Mouse (Mus musculus): Measurements from ENCODE around the gene Elp4. TPM values are rescaled to one million over a fixed set of nuclear protein-coding genes. Genes with fewer than 3 reads are reported as not detected.

Gene Elp4
- polyA plus RNA-seq, 1 experiment: 4.7 TPM

DNA sequence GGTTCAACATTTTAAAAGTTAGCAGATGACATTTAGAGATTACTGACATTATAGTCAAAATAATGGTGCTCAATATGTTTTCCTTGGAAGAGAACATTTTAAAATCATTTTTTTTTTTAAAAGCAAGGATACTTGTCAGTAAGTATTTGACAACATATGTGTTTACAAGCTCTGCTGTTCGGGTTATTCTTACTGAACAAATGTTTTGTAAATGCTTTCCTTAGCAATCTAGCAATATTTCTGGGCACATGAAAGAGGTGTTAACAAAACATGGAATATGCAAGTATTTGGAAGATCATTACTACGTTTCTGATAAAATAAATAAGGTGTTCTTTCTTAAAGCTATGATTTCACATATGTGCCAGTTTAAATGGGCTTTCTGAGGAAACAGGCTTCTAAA is 94.1 kb downstream of the Elp4 start:
- TF ChIP-seq POLR2A (IDR thresholded peaks at IDR 0.05; ENCODE audit: control insufficient read depth, extremely low read depth, insufficient read depth, low read length, poor library complexity) (no peak), CTCF (IDR thresholded peaks at IDR 0.05; ENCODE audit: borderline replicate concordance, control insufficient read depth, extremely low read depth, insufficient read depth, low read length, poor library complexity) (no peak)
- Histone ChIP-seq H3K4me3 (ENCODE audit: control insufficient read depth, insufficient read depth, low read length) (no peak overlapping the region), H3K36me3 (ENCODE audit: control insufficient read depth, insufficient read depth, low read length) (no peaks in the 10 kb centered on the region), H3K27ac (ENCODE audit: control insufficient read depth, insufficient read depth, low read length) (no peak overlapping the region), H3K4me1 (replicated peaks; ENCODE audit: control insufficient read depth, insufficient read depth, low read length) (no peaks in the 10 kb centered on the region; the same call in 1 of the 2 replicates), H3K27me3 (ENCODE audit: control insufficient read depth, insufficient read depth, low read length) (no peaks in the 10 kb centered on the region)
- WGBS: 93% methylated on average over 2 of the region's 2 CpGs
- no peak for DNase-seq

DNA sequence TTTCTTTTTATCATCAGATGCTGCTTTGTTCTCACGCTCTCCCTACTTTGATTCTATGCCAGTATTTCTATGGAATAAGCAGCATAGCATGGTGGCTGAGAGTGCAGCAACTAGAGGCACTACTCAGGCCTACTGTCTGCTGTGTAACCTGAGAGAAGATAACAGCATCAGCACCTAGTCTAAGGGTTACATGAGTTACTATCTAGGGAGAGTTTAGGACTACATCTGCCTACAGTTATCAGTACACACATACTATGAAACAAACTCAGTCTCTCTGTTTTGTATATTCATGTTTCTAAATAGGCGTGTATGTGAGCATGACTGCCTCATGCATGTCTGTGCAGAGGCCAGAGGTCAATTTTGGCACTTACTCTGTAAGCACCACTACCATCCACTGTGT is 97.8 kb downstream of the Elp4 start:
- 96% methylated on average over 2 of the region's 2 CpGs for WGBS
- no peak for DNase-seq
- TF ChIP-seq POLR2A (IDR thresholded peaks at IDR 0.05; ENCODE audit: control insufficient read depth, extremely low read depth, insufficient read depth, low read length, poor library complexity) (no peak), CTCF (IDR thresholded peaks at IDR 0.05; ENCODE audit: borderline replicate concordance, control insufficient read depth, extremely low read depth, insufficient read depth, low read length, poor library complexity) (no peak)

DNA sequence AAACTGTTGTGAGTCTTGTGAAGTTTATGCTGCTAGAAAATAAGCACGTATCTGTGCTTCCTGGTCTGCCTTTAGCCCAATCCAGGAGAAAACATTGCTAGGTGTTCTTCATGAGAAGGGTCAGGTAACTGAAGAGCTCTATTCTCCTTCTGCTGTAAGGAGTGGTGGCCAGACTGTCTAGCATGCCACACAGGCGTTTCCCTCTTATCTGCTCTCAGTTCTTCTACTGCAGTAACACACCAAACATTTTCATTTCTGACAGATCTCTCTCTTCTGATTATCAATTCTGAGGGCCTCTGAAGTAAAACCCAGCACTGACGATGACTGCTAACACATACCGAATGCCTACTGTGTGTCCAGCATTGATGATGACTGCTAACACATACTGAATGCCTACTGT is 98.3 kb downstream of the Elp4 start:
- TF ChIP-seq CTCF (IDR thresholded peaks at IDR 0.05; ENCODE audit: borderline replicate concordance, control insufficient read depth, extremely low read depth, insufficient read depth, low read length, poor library complexity) (no peak), POLR2A (IDR thresholded peaks at IDR 0.05; ENCODE audit: control insufficient read depth, extremely low read depth, insufficient read depth, low read length, poor library complexity) (no peak)
- no peaks in the 10 kb centered on the region for H3K27me3 ChIP-seq (ENCODE audit: control insufficient read depth, insufficient read depth, low read length)
- WGBS: 96% methylated on average over 4 of the region's 4 CpGs
- DNase-seq: no peak
- no peak overlapping the region for H3K4me3 ChIP-seq (ENCODE audit: control insufficient read depth, insufficient read depth, low read length)
- no peaks in the 10 kb centered on the region for H3K36me3 ChIP-seq (ENCODE audit: control insufficient read depth, insufficient read depth, low read length)
- H3K27ac ChIP-seq (ENCODE audit: control insufficient read depth, insufficient read depth, low read length): no peak overlapping the region
- no peaks in the 10 kb centered on the region for H3K4me1 ChIP-seq (replicated peaks; ENCODE audit: control insufficient read depth, insufficient read depth, low read length)

More for the DNA sequence above, 97.8 kb downstream of the Elp4 start:
- Histone ChIP-seq H3K4me1 (replicated peaks; ENCODE audit: control insufficient read depth, insufficient read depth, low read length) (no peaks in the 10 kb centered on the region), H3K36me3 (ENCODE audit: control insufficient read depth, insufficient read depth, low read length) (no peaks in the 10 kb centered on the region), H3K27ac (ENCODE audit: control insufficient read depth, insufficient read depth, low read length) (no peak overlapping the region), H3K27me3 (ENCODE audit: control insufficient read depth, insufficient read depth, low read length) (no peaks in the 10 kb centered on the region), H3K4me3 (ENCODE audit: control insufficient read depth, insufficient read depth, low read length) (no peak overlapping the region)

DNA sequence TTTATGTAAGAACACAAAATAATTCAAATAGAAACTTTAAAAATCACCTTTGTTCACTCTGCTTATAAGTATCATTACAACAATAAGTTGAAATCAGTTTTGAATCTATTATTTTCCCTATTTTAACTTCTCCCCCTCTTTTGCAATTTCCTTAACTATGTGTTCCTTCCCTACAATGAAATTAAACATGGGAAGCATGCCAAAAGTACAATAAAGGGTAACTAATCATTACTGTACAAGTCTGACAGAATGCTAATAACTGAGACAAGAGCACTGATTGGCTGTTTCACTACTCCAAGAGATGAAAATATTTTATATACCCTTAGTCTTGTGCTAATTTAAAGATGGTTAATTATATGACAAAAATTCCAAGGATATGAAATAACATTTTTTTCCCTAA is 99.2 kb downstream of the Elp4 start:
- no peaks in the 10 kb centered on the region for H3K36me3 ChIP-seq (ENCODE audit: control insufficient read depth, insufficient read depth, low read length)
- no peak overlapping the region for H3K4me3 ChIP-seq (ENCODE audit: control insufficient read depth, insufficient read depth, low read length)
- no peak for DNase-seq
- H3K27me3 ChIP-seq (ENCODE audit: control insufficient read depth, insufficient read depth, low read length): no peaks in the 10 kb centered on the region
- TF ChIP-seq CTCF (IDR thresholded peaks at IDR 0.05; ENCODE audit: borderline replicate concordance, control insufficient read depth, extremely low read depth, insufficient read depth, low read length, poor library complexity) (no peak), POLR2A (IDR thresholded peaks at IDR 0.05; ENCODE audit: control insufficient read depth, extremely low read depth, insufficient read depth, low read length, poor library complexity) (no peak)
- no peak overlapping the region for H3K27ac ChIP-seq (ENCODE audit: control insufficient read depth, insufficient read depth, low read length)
- H3K4me1 ChIP-seq (replicated peaks; ENCODE audit: control insufficient read depth, insufficient read depth, low read length): no peaks in the 10 kb centered on the region

DNA sequence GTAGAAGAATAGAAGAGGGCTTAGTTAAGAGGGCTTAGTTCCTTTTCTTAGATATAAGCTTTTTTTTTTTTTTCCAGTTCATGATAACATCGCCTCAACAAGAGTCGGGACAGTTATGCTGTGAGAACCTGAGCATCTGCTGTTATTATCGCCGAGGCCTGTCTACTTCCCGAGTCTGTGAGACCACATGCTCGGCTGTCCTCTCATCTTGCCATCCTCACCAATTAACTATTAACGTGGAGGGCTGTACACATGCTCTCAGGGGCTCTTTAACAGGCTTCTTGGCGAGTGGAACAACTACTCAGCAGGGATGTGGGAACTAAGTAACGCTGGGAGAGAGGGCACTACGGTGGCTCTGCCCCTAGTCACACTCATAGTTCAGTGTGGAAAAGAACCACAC is 99.9 kb downstream of the Elp4 start:
- 90% methylated on average over 10 of the region's 10 CpGs for WGBS
- TF ChIP-seq POLR2A (IDR thresholded peaks at IDR 0.05; ENCODE audit: control insufficient read depth, extremely low read depth, insufficient read depth, low read length, poor library complexity) (no peak), CTCF (IDR thresholded peaks at IDR 0.05; ENCODE audit: borderline replicate concordance, control insufficient read depth, extremely low read depth, insufficient read depth, low read length, poor library complexity) (no peak)
- Histone ChIP-seq H3K27ac (ENCODE audit: control insufficient read depth, insufficient read depth, low read length) (no peak overlapping the region), H3K27me3 (ENCODE audit: control insufficient read depth, insufficient read depth, low read length) (no peaks in the 10 kb centered on the region), H3K4me1 (replicated peaks; ENCODE audit: control insufficient read depth, insufficient read depth, low read length) (no peaks in the 10 kb centered on the region), H3K4me3 (ENCODE audit: control insufficient read depth, insufficient read depth, low read length) (no peak overlapping the region), H3K36me3 (ENCODE audit: control insufficient read depth, insufficient read depth, low read length) (no peaks in the 10 kb centered on the region)
- no peak for DNase-seq

DNA sequence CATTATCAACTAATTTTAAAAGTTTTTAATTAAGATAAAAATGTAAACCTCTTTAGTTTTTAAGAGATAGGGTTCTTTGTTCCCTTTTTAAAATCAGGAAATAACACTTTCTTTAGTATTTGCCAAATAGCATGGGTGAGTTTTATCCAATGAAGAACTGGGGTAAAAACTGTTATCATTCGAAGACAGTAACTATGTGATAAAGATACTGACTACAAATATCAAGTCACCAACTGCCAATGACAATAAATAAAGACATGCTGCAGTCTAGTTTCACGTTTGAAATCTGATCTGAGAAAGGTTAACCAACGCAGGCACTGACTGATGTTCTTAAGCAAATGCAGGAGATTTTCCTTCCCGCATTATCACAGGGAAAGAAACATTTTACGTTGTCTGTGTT is 100.9 kb downstream of the Elp4 start:
- DNase-seq: no peak
- TF ChIP-seq POLR2A (IDR thresholded peaks at IDR 0.05; ENCODE audit: control insufficient read depth, extremely low read depth, insufficient read depth, low read length, poor library complexity) (no peak), CTCF (IDR thresholded peaks at IDR 0.05; ENCODE audit: borderline replicate concordance, control insufficient read depth, extremely low read depth, insufficient read depth, low read length, poor library complexity) (no peak)
- no peaks in the 10 kb centered on the region for H3K4me1 ChIP-seq (replicated peaks; ENCODE audit: control insufficient read depth, insufficient read depth, low read length)
- H3K27ac ChIP-seq (ENCODE audit: control insufficient read depth, insufficient read depth, low read length): no peak overlapping the region
- no peaks in the 10 kb centered on the region for H3K36me3 ChIP-seq (ENCODE audit: control insufficient read depth, insufficient read depth, low read length)
- no peak overlapping the region for H3K4me3 ChIP-seq (ENCODE audit: control insufficient read depth, insufficient read depth, low read length)
- no peaks in the 10 kb centered on the region for H3K27me3 ChIP-seq (ENCODE audit: control insufficient read depth, insufficient read depth, low read length)
- 84% methylated on average over 5 of the region's 5 CpGs for WGBS

DNA sequence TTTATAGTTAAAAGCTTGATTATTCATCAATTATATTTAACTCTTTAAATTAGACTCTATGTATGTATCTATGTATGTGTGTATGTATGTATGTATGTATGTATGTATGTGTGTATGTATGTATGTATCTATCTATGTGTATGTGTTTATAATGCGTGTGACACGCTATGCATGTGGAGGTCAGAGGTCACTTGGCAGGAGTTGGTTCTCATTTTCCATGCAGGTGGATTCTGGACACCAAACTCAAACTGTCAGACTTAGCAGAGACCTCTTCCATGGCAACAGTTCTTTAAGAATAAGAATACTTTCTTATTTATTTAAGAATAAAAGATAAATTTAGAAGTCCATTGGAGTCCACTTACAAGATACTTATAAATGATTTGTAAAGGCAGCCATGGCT is 101.5 kb downstream of the Elp4 start:
- H3K27ac ChIP-seq (ENCODE audit: control insufficient read depth, insufficient read depth, low read length): no peak overlapping the region
- WGBS: 100% methylated on average over 2 of the region's 2 CpGs
- no peak overlapping the region for H3K4me3 ChIP-seq (ENCODE audit: control insufficient read depth, insufficient read depth, low read length)
- no peaks in the 10 kb centered on the region for H3K27me3 ChIP-seq (ENCODE audit: control insufficient read depth, insufficient read depth, low read length)
- no peaks in the 10 kb centered on the region for H3K4me1 ChIP-seq (replicated peaks; ENCODE audit: control insufficient read depth, insufficient read depth, low read length)
- no peaks in the 10 kb centered on the region for H3K36me3 ChIP-seq (ENCODE audit: control insufficient read depth, insufficient read depth, low read length)
- TF ChIP-seq CTCF (IDR thresholded peaks at IDR 0.05; ENCODE audit: borderline replicate concordance, control insufficient read depth, extremely low read depth, insufficient read depth, low read length, poor library complexity): no peak
- TF ChIP-seq POLR2A (IDR thresholded peaks at IDR 0.05; ENCODE audit: control insufficient read depth, extremely low read depth, insufficient read depth, low read length, poor library complexity): no peak
- DNase-seq: no peak
